Mouse (Mus musculus) midbrain, embryonic 16.5 days (tissue): ENCODE results near the gene Gpr65. TPM values are rescaled to one million over a fixed set of nuclear protein-coding genes. Genes with fewer than 3 reads are reported as not detected.
"Not testable (repeated sequence)": the region's sequence is repeated elsewhere in the genome, so short reads cannot be mapped to it uniquely, and the experiment has no call there.

ENCODE experiments used
- ATAC-seq: fragments of 200-750 bp; cut with Nextera tagmentation; 2 replicates; pipeline ENCODE4 v1.8.0; 2017; ENCODE audit warnings: moderate TSS enrichment
- H3K27ac ChIP-seq: fragments of 300-500 bp; sonication (generic); 2 replicates; pipeline ENCODE4 v1.5.1; 2014; ENCODE audit warnings: mild to moderate bottlenecking, low read length, mixed read lengths
- H3K27me3 ChIP-seq: fragments of 300-500 bp; sonication (generic); 2 replicates; pipeline ENCODE4 v1.6.1; 2014; ENCODE audit warnings: low read depth, low read length, mixed read lengths; ENCODE audit not compliant: control insufficient read depth, insufficient read depth
- H3K36me3 ChIP-seq: fragments of 300-500 bp; sonication (generic); 2 replicates; pipeline ENCODE4 v1.6.1; 2014; ENCODE audit warnings: mild to moderate bottlenecking, low read length, moderate library complexity, mixed read lengths; ENCODE audit not compliant: control insufficient read depth, insufficient read depth
- H3K4me1 ChIP-seq: fragments of 300-500 bp; sonication (generic); 2 replicates; pipeline ENCODE4 v1.6.1; 2014; ENCODE audit warnings: mild to moderate bottlenecking, low read length, mixed read lengths; ENCODE audit not compliant: control insufficient read depth, insufficient read depth
- H3K4me2 ChIP-seq: fragments of 300-500 bp; sonication (generic); 2 replicates; pipeline ENCODE4 v1.6.1; 2014; ENCODE audit warnings: mild to moderate bottlenecking, low read length, mixed read lengths
- H3K4me3 ChIP-seq: fragments of 300-500 bp; sonication (generic); 2 replicates; pipeline ENCODE4 v1.5.1; 2014; ENCODE audit warnings: low read depth, mild to moderate bottlenecking, low read length, moderate library complexity, mixed read lengths
- H3K9ac ChIP-seq: fragments of 300-500 bp; sonication (generic); 2 replicates; pipeline ENCODE4 v1.6.1; 2014; ENCODE audit warnings: low read depth, low read length, mixed read lengths
- H3K9me3 ChIP-seq: fragments of 300-500 bp; sonication (generic); replicated peaks from 2 replicates; pipeline ENCODE4 v1.6.1; 2014; ENCODE audit warnings: mild to moderate bottlenecking, low read length, mixed read lengths; ENCODE audit not compliant: control insufficient read depth, poor library complexity, severe bottlenecking
- WGBS: fragments of 180-500 bp; shearing (Covaris S2); extraction: QIAGEN DNeasy Blood & Tissue Kit; methylation state at CpG from one replicate; pipeline ENCODE4 v1.1.7; 2014; 5-methylcytosine and 5-hydroxymethylcytosine counted together
- polyA plus RNA-seq: library from polyadenylated mRNA; unstranded; fragments of >200 nt; fragmentation: Nextera tagmentation; extraction: Ambion mirVana; gene quantifications from 2 replicates; pipeline ENCODE4 v1.2.1, GENCODE M21; 2015

The Gpr65 gene
- polyA plus RNA-seq, 1 experiment from 2014 or later: 0.31 TPM

DNA sequence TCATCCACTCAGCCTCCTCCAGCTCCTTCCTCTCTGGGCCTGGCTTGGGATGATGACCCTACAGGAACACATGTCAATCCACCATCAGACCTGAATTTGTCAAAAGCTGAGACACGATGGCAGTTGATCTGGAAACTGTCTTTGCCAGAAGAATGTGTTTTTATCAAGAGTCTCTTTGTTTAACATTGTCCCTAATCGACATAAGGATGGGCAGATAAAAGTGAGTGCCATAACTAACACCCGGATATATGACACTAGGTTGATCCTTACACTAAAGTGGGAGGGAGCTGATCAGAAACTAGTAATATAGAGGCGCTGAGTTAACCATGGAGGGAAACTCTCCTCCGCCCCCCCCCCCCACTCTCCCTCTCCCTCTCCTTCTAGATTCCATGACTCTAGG, 33.5 kb downstream of the Gpr65 start:
- no peak for ATAC-seq
- H3K27ac ChIP-seq: no peak overlapping the region
- H3K9ac ChIP-seq: no peak overlapping the region
- H3K4me3 ChIP-seq: no peak overlapping the region
- H3K4me1 ChIP-seq: no peaks in the 10 kb centered on the region
- H3K36me3 ChIP-seq: no peaks in the 10 kb centered on the region
- 94% methylated on average over 5 of the region's 5 CpGs for WGBS
- no peak overlapping the region for H3K4me2 ChIP-seq
- H3K9me3 ChIP-seq: no peaks in the 10 kb centered on the region
- no peaks in the 10 kb centered on the region for H3K27me3 ChIP-seq

DNA sequence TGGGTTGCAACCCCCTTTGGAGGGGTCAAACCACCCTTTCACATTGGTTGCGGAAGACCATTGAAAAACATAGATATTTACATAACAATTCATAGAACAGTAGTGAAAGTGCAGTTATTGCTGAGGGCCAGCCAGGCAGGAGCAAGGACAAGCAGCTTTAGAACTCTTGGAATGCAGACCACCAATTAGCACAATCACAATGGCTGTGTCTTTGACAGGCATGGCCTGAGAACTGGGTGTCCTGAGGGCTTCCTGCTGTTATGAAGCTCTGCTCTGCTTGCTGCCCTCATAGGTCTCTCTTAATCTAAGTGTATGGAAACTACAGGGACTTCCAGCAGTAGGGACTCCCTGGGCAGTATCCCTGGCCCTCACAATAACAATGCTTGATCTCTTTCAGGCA, 34.6 kb downstream of the Gpr65 start:
- Histone ChIP-seq H3K4me3 (no peak overlapping the region), H3K4me1 (no peaks in the 10 kb centered on the region), H3K36me3 (no peaks in the 10 kb centered on the region), H3K27me3 (no peaks in the 10 kb centered on the region), H3K9me3 (no peaks in the 10 kb centered on the region), H3K9ac (no peak overlapping the region), H3K27ac (no peak overlapping the region), H3K4me2 (no peak overlapping the region)
- no peak for ATAC-seq
- 49% methylated on average over 1 of the region's 1 CpGs for WGBS

DNA sequence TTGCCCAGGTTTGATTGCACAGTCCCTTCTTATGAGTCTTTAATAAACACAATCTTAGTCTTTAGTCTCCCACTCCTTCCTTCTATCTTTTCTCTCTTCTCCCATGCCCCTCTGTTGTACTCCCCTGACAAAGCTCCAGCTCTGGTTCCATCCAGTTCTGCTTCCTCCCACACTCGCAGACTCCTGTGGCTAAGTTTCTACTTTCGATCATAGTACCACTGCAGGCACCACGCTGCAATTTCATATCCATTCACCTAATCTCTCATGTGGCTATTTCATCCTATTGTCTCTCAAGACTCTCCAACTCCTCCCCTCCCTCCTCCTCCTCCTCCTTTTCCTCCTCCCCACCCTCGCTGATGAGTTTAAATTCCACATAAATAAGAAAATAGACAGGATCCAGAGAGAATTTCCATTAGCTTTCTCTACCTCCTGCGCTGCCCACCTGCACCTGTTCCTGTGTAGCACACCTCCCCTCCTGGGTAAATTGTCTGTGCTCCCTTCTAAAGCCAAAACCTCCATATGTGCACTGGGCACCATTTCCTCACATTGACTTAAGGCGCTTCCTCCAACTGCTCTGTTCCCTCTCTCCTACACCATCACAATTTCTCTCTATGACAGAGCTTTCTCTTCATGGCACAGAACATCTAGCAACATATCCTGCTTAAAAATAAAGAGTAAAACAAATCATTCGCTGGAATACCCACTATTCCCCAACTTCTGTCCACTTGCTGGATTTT, 38.9 kb downstream of the Gpr65 start:
- H3K27ac ChIP-seq: no peak overlapping the region
- ATAC-seq: no peak
- H3K9ac ChIP-seq: no peak overlapping the region
- no peaks in the 10 kb centered on the region for H3K36me3 ChIP-seq
- no peak overlapping the region for H3K4me2 ChIP-seq
- H3K4me3 ChIP-seq: no peak overlapping the region
- WGBS: 83% methylated on average over 7 of the region's 7 CpGs
- no peaks in the 10 kb centered on the region for H3K9me3 ChIP-seq
- no peaks in the 10 kb centered on the region for H3K4me1 ChIP-seq
- no peaks in the 10 kb centered on the region for H3K27me3 ChIP-seq

DNA sequence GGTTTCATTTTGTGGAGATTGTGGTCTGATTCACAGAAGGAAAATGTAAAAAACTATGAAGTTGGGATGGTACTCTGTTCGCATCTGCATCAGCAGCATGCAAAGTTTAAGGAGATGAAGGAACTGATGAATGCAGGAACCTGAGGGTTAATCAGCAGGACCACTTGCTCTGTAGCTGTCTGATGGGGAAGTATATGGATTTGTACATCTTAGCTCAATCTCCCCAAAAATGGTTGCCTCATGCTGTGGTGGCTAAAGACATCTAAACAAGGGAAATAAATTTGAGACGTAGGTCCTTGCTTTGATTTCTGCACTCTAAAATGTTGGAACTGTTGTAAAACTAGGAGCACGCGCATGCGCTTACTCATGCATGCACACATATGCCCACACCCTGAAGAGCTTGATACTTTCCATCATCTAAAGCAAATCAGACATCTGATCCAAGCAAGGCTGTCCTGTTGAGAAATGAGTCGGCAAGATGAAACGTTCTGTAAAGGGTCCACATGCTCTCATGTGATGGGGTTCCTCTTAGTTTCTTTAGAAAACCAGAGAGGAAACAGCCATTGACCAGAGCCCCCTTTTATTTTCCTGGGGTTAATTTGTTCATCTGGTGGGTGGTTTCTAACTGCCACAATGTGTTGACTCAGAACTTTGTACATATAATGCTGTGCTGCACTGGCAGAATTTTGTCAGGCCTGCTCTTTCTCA, 43.1 kb downstream of the Gpr65 start:
- no peak overlapping the region for H3K27ac ChIP-seq
- H3K9me3 ChIP-seq: no peaks in the 10 kb centered on the region
- WGBS: 90% methylated on average over 7 of the region's 7 CpGs
- H3K9ac ChIP-seq: no peak overlapping the region
- ATAC-seq: no peak
- no peaks in the 10 kb centered on the region for H3K4me1 ChIP-seq
- no peak overlapping the region for H3K4me2 ChIP-seq
- H3K27me3 ChIP-seq: no peaks in the 10 kb centered on the region
- H3K4me3 ChIP-seq: no peak overlapping the region
- no peaks in the 10 kb centered on the region for H3K36me3 ChIP-seq

DNA sequence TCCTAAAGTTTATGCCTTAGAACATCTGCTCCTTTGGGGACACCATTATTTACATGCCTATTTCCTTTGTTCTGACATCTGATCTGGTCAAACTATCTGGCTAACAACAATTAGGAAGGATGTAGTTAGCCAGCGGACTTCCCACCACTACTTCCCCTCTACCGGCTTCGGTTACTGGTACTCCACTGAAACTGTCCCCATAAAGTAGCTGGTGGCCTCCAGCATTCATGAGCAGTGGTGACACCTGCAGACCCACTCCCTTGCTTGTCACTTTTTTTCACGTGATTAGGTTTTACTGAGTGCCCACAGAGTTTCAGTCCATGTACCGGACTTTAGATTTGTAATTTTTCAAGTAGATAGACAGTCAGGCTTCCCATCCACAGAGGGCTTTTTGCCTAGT, 47.5 kb downstream of the Gpr65 start:
- Histone ChIP-seq H3K9ac (no peak overlapping the region), H3K4me3 (no peak overlapping the region), H3K27ac (no peak overlapping the region), H3K4me2 (no peak overlapping the region), H3K36me3 (no peaks in the 10 kb centered on the region), H3K9me3 (no peaks in the 10 kb centered on the region), H3K27me3 (no peaks in the 10 kb centered on the region), H3K4me1 (no peaks in the 10 kb centered on the region)
- WGBS: 88% methylated on average over 5 of the region's 5 CpGs
- no peak for ATAC-seq

DNA sequence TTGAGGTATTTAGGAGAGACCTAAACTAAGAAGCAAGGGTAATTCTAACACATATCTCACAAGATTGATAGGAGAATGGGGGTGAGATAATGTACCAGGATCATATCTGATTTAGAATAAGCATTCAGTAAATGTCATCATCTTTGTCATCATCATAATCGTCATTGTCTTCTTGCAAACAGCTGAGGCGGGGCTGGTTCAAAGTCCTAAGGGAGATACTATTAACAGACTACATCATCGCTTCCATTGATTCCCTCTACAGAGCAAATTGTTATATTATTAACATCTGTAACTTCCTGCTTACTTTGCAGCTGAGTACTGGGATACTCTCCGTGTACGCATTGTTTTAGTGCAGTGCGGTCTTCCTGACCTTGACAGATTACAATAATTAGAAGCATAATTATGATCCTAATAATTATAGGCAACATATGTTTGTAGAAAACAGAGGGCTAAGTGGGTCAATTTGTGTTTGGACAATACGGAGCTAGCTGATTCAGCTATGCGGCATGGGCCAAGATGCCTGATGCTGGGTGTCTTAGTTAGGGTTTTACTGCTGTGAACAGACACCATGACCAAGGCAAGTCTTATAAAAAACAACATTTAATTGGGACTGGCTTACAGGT, 49.4 kb downstream of the Gpr65 start:
- Histone ChIP-seq H3K4me1 (no peaks in the 10 kb centered on the region), H3K4me2 (no peak overlapping the region), H3K27me3 (no peaks in the 10 kb centered on the region), H3K36me3 (no peaks in the 10 kb centered on the region), H3K9ac (no peak overlapping the region), H3K27ac (no peak overlapping the region), H3K9me3 (no peaks in the 10 kb centered on the region), H3K4me3 (no peak overlapping the region)
- ATAC-seq: no peak
- WGBS: 92% methylated on average over 8 of the region's 8 CpGs

DNA sequence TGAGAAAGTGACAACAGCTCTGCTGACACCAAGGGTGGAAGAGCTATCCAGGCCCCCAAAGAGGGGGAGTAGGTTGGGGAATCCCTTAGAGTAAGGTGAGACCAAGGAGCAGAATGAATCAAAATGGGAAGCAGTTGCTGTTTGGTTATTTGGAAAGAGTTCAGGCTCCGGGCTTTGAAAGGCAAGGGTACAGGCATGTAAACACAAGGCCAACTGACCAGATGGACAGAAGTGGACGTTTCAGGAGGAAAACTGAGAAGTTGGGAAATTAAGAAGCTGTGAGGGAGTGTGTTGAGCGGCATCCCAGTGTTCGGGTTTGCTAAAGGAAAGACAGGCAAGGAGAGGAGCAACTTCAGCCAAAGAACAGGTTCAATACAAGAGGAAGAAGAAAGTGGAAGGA, 54.0 kb downstream of the Gpr65 start:
- H3K27me3 ChIP-seq: no peaks in the 10 kb centered on the region
- no peak overlapping the region for H3K4me2 ChIP-seq
- WGBS: 81% methylated on average over 4 of the region's 4 CpGs
- H3K4me1 ChIP-seq: no peaks in the 10 kb centered on the region
- no peak overlapping the region for H3K9ac ChIP-seq
- ATAC-seq: no peak
- H3K36me3 ChIP-seq: no peaks in the 10 kb centered on the region
- H3K9me3 ChIP-seq: no peaks in the 10 kb centered on the region
- no peak overlapping the region for H3K27ac ChIP-seq
- no peak overlapping the region for H3K4me3 ChIP-seq

DNA sequence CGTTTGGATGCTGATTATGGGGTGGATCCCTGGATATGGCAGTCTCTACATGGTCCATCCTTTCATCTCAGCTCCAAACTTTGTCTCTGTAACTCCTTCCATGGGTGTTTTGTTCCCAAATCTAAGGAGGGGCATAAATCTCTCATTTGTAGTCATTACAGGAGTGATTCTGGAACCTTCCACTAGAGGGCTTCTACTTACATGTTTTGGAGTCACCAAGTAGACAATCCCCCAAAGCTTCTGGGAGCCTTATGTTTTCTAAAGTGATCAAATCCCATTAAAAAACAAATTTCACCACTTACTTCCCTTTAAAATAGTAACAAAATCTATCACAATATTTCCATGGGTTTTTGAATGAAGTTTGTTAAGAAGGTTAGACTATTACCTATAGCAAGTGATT, 55.7 kb downstream of the Gpr65 start:
- no CpG with 5 or more reads among the region's 1 CpGs for WGBS
- H3K4me1 ChIP-seq, H3K27ac ChIP-seq, ATAC-seq, H3K9ac ChIP-seq, H3K9me3 ChIP-seq, H3K27me3 ChIP-seq, H3K36me3 ChIP-seq, H3K4me3 ChIP-seq, H3K4me2 ChIP-seq: not testable (repeated sequence)
